Mouse (Mus musculus): ENCODE measurements around the gene Slc22a18.

The Slc22a18 gene

DNA sequence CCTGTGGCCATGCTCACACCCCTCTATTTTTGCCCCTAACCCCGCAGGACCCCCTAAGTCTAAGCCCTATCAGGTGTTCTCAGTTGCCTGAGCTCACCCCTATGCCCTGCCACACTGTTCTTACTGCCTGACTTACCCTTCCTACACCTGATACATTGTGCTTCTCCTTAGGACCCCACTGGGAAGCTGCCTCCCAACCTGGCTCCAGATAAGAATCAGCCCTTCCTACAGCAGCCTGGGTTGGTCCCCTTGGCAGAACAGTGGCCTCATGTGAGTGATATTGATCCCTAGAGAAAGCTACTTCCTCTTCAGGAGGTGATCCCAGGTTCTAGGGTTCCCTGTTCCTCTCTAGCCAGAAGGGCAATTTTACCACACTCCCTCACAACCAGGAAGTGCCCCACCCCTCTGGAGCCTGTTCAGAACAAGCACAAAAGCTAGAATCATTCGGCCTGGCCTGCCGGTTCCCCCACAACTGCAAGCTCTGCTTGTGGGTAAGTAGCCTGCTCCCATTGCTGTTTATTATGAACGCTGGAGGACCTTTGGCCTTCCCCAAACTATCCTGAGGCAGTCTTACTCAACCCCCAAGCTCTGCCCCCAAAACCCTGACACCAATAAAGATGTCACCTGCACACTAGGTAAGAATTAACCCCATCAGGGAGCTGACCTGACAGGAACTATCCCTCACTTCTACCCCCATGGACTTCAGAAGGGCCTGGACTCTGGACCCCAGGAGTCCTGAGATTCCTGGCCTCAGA, at the start of gene Slc22a18:
Gene Slc22a18, plus strand, starts transcription at position 390 of the 755 bp plus-strand sequence.
- no peak for DNase-seq (ENCODE audit: low spot score)

DNA sequence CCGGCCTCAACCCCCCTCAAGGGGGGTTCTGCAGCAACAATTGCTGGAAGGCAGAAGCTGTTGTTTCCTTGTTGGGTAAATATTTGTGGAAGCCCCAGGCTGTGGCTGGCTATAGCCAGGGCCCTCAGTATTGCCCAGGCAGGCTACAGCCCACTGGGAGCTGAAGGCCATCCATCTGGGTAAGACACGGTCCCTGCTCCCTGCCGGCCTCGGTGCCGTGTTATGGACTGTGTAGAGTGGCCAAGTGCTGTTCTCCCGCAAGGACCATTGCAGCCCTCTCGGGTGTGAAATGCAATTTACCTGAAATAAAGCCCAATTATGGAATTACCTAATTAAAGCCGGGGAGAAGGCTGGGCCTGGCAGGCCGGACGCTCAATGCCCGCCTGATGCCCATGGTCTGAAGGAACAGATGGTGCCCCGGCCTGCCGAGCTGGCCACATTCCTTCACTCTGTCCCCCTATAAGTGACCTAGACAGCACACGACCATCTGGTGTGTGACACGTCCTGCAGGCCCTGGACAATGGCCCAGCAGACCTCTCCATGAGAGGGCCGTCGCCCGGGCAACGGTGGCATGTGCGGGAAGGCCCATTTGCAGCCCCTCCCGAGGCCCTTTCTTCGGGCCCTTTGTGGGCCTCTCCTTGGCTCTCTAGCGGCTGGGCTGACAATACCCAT, 45.3 kb upstream of the Slc22a18 start:
- peak; percentile 87 for DNase-seq (ENCODE audit: low spot score)

DNA sequence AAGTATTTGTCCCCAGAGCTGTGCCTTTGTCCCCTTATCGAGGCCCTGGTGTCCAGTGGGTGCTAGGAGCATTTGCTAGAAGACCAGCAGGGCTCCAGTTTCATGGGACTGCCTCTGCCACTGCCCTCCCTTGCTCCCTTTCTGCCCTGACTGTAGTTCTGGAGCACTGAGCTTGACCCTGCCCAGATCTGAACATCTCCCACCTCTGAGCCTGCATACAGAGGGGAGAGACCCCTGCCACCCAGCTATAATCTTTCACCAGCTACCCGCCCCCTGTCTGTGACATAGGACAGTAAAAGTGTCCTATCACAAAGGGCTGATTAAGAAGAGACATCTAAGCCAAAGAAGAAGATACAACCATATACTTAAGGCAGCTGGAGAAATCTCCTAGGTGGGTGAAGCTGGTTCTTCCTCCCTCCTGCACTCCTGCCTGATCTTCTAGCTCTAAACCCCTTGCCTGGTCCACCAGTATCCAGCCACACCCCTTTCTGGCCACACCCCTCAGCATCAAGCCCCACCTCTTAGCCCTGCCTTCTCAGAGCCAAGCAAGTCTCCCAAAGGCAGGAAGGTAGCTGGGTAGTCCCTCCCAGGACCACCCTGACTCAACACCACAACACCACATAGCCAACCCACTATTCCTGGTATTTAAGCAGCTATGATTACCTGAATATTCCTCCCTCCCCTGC, 44.6 kb upstream of the Slc22a18 start:
- DNase-seq (ENCODE audit: low spot score) = peak; percentile 63

GRCm38 (mm10) chr7:143432631-143433030, 40.9 kb upstream of the Slc22a18 start:
- DNase-seq (ENCODE audit: low spot score) = no peak

DNA sequence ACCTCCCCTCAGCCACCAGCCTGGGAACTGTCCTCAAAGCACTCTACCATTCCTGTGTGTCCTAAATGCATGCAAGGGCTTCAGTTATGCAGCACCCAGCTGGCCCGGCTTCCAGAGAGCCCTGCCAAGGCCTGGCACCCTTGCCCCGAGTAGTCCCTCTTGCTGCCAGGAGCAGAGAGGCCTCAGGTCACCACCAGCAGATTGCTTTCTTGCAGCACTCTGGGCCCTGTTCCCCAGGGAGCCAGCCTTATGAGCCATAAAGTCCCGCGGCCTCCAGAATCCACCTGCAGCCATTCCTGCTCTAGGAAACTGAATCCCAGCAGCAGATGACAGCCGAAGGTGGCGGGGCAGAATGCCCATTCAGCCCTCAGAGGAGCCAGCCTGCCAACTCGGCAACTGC, 40.2 kb upstream of the Slc22a18 start:
- no peak for DNase-seq (ENCODE audit: low spot score)

DNA sequence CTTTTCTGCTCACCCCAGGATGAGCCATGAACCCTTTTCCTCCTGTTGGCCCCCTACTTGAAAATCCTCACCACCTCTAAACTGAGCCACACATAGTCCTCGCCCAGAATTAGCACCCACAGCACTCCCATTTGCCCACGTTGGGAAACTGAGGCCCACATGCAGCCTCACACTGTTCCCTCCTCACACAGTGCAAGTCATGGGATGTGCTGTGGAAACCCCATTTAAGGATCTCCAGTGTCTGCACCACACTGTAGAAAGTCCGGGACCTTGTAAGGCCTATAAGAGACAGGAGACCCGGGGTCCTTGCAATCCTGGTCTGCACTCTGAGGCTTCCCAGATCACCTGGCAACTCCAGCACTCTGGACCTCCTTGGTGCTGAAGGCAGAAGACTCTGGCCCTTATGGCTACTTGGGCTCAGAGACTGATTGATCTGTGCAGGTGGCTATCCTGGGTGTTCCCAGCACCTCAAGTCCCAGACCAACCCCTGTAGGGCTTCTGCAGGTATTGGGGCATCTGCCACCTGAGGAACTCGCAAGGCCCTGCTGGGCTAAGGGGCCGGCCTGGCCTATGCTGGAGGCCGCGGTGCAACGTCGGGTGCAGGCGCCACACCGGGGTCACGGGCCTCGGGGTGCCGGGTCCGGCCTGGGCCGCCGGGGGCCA, 36.2 kb upstream of the Slc22a18 start:
- peak; percentile 58 for DNase-seq (ENCODE audit: low spot score)

DNA sequence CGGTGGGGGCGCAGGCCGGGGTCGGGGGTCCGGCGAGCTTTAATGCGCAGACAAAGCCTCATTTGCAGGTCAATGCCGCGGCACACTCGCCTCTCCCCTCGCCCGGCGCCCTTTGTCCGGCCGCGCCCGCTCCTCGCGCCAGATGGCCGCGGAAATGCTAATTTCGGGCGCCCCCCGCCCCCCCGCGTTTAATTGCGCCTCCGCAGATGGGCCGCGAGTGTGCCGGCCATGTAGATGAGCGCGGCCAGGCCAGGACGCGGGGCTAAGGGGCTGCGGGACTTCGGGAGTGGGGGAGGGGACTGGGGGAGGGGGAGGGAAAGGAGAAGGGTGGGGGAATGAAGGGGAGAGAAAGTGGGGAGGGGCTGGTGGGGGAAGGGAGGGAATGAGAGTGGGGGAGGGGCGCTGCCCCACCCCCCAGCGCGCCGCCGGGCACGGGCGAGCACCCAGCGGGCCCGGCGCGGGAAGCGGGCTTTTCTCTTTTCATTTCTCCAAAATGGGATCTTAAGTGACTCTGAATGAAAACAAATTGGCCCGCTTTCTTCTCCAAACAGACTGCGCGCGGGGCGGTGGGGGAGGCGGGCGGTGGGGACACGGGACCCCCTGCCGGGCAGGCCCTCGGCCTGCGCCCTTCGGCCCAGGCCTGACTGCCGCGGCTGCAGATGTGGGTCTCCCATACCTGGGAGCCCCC, 35.5 kb upstream of the Slc22a18 start:
- DNase-seq (ENCODE audit: low spot score) = peak; percentile 82

DNA sequence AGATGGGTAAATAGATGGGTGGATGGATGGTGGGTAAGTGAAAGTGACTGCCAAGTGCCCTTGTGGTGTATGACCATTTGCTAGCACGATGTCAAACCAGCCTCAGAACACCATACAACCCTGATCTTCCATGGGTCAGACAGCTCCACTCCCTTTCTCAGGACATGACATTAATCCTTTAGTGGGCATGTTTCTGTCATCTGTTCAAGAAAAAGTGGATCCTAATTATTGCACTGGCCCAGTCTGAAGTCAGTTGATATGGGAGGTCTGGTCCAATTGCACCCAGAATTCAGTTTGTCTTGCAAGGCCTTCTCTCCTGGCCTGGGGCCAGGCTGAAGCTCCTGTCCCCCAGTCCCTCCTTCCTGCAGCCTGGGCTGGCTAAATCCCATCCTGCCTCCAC, 34.6 kb upstream of the Slc22a18 start:
- no peak for DNase-seq (ENCODE audit: low spot score)

GRCm38 (mm10) chr7:143444580-143444954, 29.0 kb upstream of the Slc22a18 start:
- DNase-seq (ENCODE audit: low spot score) = peak; percentile 30

- DNase-seq (ENCODE audit: low spot score) = peak; percentile 63
Observed at GRCm38 (mm10) chr7:143444955-143445648, 28.4 kb upstream of the Slc22a18 start.

DNA sequence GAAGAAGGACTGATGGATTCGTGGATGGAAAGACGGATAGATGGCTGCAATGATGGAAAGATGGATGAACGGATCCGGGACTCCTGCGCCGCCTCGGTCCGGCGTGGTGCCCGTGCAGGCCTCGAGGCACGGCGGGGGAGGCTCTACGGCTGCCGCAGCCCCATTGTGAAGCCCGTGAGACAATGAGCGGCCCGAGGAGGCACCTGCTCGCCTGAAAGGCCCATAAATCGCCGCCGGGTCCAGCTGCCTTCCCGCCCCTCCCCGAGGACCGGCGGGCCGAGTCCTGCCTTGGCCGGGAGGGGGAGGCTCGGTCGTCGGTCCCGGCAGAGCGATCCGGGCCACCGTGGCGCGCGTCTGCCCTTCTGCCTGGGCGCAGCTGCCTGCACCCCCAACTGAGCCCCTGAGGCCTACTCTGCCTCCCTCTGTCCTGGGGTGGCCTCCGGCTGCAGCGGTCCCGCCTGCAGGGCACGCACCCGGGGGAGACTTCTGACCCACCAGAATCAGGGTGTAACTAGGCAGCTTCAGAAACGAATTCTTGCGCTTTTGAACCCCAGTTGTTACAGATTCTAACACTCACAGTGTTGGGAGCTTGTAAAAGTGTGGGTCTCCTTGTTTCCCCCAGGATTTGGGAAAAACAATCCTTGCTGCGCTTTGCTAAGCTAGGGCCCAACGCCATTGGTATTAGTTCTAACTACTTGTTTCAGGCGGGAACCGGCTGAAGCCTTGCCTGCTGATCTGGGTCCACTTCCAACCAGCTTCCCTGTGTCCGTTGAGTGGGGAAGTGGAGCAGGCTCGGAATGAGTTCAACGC, 27.7 kb upstream of the Slc22a18 start:
- DNase-seq (ENCODE audit: low spot score) = peak; percentile 61

DNA sequence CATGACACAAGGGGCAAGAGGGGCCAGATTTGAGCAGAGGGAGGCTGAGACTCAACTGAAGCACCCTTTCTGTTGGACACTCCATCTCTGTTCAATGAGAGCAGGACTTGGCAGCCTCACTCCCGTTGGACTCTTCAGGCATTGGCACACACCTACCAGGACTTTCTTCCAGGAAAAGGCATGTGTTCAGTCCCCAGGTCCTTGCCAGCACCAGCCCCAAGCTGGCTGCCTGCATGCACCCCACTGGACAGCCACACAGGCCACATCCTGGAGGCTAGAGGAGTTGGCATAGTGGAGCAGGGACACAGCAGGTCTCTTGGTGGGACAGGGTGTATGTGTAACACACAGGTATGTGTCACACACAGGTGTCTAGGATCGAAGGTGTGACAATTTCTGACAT, 26.4 kb upstream of the Slc22a18 start:
- no peak for DNase-seq (ENCODE audit: low spot score)

DNA sequence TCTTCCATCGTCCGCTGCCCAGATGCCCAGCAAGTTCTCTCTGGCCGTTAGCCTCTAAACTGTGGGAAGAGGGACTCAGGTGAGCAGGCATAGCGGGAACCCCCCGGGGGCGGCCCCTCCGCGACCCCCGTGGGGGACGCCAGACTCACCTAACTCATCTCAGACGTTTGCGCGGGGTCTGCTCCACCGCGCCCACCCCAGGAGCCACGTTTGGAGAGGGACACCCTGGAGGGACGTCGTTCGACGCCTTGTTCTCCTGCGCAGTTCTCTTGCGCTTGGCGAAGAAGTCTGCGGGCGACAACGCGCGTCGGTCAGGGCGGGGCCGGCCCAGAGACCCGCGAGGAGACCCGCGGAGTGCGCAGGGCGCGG, 14.6 kb upstream of the Slc22a18 start:
- no peak for DNase-seq (ENCODE audit: low spot score)

DNA sequence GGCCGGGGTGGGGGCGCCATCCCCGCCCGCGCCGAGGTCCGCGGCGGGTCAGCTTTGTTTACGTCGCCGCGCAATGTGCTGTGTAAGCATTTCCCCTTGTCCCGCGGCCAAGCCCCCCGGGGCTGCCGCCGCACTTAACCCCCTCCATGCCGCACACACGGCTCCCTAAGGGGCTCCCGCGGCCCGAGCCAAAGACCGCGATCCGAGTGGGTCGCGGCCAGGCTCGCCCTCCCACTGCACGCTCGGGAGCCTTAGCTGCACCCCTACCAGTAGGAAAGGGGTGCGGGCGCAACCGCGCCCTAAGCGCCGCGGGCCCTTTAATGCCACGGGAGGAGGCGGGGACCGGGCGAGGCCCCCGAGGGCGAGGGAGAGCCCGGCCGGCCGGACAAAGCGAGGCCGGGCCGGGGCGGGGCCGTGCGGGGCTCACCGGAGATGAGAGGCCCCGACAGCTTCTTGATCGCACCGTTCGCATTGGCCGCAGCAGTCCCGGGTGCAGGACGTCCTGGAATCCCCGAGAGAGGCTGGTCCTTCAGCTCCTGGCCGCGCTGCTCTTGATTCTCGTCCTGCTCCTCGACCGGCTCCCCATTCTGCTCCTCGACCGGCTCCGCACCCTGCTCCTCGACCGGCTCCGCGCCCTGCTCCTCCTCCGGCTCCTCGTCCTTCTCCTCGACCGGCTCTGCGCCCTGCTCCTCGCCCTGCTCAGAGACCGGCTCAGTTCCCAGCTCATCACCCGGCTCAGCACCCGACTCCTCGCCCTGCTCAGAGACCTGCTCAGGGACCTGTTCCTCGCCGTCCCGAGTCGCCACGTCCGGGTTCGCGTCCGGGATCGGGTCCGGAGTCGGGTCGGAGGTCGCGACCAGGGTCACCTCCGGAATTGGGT, 14.0 kb upstream of the Slc22a18 start:
- DNase-seq (ENCODE audit: low spot score) = peak; percentile 46

DNA sequence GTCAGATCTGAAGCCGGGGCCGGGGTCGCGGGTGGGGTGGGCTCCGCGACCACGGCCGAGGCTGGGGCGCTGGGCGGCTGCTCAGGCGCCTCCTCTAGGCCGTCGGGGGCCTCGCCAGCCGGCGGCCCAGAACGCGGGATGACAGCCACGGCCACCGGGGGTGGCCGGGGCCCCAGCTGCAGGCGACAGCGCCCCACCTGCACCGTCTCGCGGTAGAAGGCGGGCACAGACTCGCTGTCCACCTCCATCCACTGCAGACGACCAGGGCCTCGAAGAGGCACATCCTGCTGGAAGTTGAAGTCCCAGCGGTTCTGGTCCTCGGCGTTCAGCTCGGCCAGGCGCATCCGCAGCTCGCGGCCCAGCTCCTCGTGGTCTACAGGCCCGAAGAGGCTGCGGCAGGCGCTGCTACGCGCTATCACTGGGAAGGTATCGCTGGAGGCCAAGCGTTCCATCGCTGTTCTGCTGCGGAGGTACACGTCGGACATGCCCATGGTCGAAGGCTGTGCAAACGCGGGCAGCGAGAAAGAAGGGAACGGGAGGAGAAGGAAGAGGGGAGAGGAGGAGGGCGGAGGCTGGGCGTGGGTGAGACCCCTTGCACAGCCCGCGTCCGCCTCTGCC, 13.2 kb upstream of the Slc22a18 start:
- DNase-seq (ENCODE audit: low spot score) = no peak

GRCm38 (mm10) chr7:143460874-143461273, 12.7 kb upstream of the Slc22a18 start, which contains the start of gene Cdkn1c:
Gene Cdkn1c, minus strand, starts transcription at chr7:143461050.
- DNase-seq (ENCODE audit: low spot score) = peak; percentile 91

DNA sequence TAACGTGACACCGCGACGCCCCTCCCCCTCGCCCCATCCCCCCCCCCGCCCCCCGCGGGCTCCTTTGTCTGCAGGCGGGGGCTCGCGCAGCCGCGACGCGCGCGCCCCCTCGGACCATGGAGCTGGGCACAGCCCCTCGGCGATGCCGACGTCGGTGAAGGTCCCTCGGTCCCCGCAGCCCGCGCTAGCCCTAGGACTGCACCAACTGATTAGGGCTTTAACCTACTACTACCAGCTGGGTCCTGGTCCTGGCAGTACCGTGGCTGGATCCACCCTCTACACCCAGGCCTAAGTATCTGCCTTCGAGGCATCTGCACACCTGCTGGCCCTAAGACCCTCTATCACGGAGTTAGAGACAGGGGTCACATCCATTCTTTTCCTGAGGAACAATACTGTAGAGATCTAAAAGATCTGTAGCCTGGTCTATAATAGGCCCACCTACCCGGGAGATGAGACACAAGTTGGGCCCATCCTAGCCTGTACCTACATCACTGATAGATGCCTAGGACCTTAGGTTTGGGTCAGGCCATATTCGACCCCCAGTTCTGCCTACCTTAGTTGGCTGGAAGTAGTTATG, 12.2 kb upstream of the Slc22a18 start:
- no peak for DNase-seq (ENCODE audit: low spot score)

- DNase-seq (ENCODE audit: low spot score) = no peak
Observed at GRCm38 (mm10) chr7:143461920-143462319, 11.6 kb upstream of the Slc22a18 start.

DNA sequence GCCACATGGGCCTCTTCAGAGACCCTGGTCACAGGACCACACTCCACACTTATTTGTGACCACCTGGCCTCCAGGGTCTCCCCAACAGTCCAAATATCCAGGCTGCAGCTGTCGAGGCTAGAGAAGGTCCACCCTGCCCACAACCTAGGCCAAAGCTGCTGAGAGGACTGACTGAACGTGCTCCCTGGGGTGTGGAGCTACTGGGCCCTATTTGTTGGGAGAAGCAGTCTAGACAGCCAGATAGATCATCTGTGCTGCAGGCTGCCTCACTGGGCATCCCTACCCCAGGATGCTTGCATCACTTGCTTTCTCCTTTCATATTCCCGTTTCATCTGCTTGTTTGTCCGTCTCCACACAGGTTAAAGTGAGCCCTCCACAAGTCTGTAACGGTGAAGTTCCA, 11.0 kb upstream of the Slc22a18 start:
- no peak for DNase-seq (ENCODE audit: low spot score)
